Mouse (Mus musculus): ENCODE data around the gene Mitf.

The Mitf gene

DNA sequence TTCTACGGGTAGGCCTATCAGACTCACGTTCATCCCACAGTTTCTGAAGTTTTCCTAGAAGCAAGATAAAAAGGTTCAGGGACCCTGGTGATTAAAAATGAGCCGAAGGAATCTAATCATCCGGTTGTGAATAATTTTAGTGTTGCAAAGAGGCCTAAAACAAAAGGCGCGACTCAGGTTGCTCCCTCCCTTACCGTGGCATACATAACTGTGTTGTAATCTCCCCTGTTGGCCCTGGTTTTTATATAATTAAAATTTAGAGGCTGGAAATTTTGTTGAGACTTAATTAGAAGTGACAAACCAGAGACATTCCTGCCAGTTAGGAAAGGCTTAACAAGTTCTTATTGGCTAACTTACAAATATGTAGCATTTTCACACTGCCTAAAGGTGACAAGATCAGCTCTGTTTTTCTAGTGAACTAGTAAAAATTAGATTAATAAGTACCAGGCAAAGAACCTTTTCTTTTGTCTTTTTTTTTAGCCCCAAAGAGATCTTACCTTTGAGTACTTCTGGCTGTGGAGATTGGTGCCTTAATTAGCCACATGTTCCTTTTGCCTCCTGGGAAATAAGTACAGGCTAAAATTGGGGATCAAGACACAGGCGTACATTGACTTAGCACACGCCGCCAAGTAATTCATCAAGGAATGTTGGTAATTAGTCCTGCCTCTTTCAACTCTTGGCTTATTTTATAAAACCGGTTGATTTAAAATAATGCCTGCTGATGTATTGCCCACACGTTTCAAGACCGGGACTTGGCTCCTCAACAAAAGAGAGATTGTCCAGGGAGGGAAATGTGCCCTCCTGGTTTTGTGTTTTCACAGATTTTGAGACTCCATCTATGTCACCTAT is 143.4 kb downstream of the Mitf start:
- no peak for TF ChIP-seq POU5F1 (IDR thresholded peaks at IDR 0.05; ENCODE audit: borderline replicate concordance, low read length)
- TF ChIP-seq CTCF (conservative IDR thresholded peaks at IDR 0.05; ENCODE audit: low read length), result no peak
- TF ChIP-seq NANOG (IDR thresholded peaks at IDR 0.05; ENCODE audit: borderline replicate concordance, low read length), result no peak
- H3K4me3 ChIP-seq (replicated peaks; ENCODE audit: low read length), result no peak overlapping the region
- H3K9me3 ChIP-seq (ENCODE audit: low read length), result no peaks in the 10 kb centered on the region
- peaks cover 57% of the 10 kb centered on the region for H3K4me1 ChIP-seq (replicated peaks; ENCODE audit: low read depth, low read length)
- H3K36me3 ChIP-seq (ENCODE audit: insufficient read depth, low read length), result no peaks in the 10 kb centered on the region
- H3K27me3 ChIP-seq (ENCODE audit: insufficient read depth, low read length), result no peaks in the 10 kb centered on the region

DNA sequence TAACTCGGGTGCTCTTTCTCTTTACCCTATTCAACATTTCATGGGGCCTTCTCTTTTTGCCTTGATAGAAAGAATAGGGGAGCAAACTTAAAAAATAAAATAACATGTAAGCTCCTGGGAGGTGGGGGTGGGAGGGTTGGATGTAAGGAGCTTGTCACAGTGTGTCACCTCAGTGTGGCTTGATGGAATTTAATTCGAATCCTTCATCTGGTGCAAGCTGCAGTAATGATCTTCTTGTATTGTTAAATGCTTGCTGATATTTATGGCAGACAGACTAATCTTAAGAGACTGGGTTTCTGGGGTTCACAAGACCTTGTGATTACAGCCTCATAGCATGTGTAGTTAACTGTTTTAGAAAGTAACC is 144.0 kb downstream of the Mitf start:
- Histone ChIP-seq H3K36me3 (ENCODE audit: insufficient read depth, low read length) (no peaks in the 10 kb centered on the region), H3K4me1 (replicated peaks; ENCODE audit: low read depth, low read length) (peaks cover 63% of the 10 kb centered on the region), H3K4me3 (replicated peaks; ENCODE audit: low read length) (no peak overlapping the region), H3K27me3 (ENCODE audit: insufficient read depth, low read length) (no peaks in the 10 kb centered on the region), H3K9me3 (ENCODE audit: low read length) (no peaks in the 10 kb centered on the region)
- TF ChIP-seq NANOG (IDR thresholded peaks at IDR 0.05; ENCODE audit: borderline replicate concordance, low read length), result no peak
- no peak for TF ChIP-seq POU5F1 (IDR thresholded peaks at IDR 0.05; ENCODE audit: borderline replicate concordance, low read length)

DNA sequence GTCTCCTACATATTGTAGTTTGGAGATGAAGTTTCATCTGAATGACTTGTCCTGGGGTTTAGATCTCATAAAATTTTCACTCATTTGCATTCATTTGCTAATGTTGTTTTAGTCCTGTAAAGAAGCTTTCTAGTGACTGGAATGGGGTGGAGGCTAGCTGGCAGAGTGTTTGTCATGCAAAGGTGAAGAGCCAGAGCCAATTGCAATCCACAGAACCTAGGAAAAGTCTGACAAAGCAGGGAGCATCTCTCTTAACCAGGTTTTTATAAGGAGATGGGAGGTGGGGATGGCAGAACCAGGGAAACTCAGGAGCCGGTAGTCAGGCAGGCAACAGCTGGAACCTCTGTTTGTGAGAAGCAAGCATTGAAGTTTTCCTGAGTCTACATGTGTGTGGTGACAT is 144.9 kb downstream of the Mitf start:
- TF ChIP-seq NANOG (IDR thresholded peaks at IDR 0.05; ENCODE audit: borderline replicate concordance, low read length), result no peak
- no peak for TF ChIP-seq CTCF (conservative IDR thresholded peaks at IDR 0.05; ENCODE audit: low read length)
- TF ChIP-seq POU5F1 (IDR thresholded peaks at IDR 0.05; ENCODE audit: borderline replicate concordance, low read length), result peak; percentile 77; the same call in 1 of the 2 replicates
- Histone ChIP-seq H3K4me3 (replicated peaks; ENCODE audit: low read length) (no peak overlapping the region), H3K36me3 (ENCODE audit: insufficient read depth, low read length) (no peaks in the 10 kb centered on the region), H3K9me3 (ENCODE audit: low read length) (no peaks in the 10 kb centered on the region), H3K27me3 (ENCODE audit: insufficient read depth, low read length) (no peaks in the 10 kb centered on the region), H3K4me1 (replicated peaks; ENCODE audit: low read depth, low read length) (peaks cover 71% of the 10 kb centered on the region)

DNA sequence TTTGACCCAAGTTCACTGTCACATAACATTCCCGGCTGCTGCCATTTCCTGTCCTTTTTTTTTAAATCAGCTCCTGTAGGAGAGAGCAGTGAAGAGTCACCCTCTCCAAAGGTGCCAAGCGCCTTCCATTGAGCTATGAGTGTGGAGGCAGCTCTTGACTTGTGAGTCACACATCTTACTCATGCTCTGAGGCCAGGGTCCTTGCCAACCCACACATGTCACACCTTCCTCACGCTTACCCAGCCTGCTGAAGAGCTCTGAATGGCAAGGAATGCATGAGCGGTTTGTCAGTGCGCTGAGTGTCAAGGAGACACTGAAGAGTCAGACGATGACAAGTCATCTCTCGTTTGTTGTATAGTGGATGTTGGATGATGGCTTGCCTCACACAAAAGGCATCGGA is 146.0 kb downstream of the Mitf start:
- Histone ChIP-seq H3K4me3 (replicated peaks; ENCODE audit: low read length) (no peak overlapping the region), H3K9me3 (ENCODE audit: low read length) (no peaks in the 10 kb centered on the region), H3K4me1 (replicated peaks; ENCODE audit: low read depth, low read length) (peaks cover 78% of the 10 kb centered on the region), H3K36me3 (ENCODE audit: insufficient read depth, low read length) (no peaks in the 10 kb centered on the region), H3K27me3 (ENCODE audit: insufficient read depth, low read length) (no peaks in the 10 kb centered on the region)
- TF ChIP-seq POU5F1 (IDR thresholded peaks at IDR 0.05; ENCODE audit: borderline replicate concordance, low read length), result no peak
- no peak for TF ChIP-seq NANOG (IDR thresholded peaks at IDR 0.05; ENCODE audit: borderline replicate concordance, low read length)
- no peak for TF ChIP-seq CTCF (conservative IDR thresholded peaks at IDR 0.05; ENCODE audit: low read length)

DNA sequence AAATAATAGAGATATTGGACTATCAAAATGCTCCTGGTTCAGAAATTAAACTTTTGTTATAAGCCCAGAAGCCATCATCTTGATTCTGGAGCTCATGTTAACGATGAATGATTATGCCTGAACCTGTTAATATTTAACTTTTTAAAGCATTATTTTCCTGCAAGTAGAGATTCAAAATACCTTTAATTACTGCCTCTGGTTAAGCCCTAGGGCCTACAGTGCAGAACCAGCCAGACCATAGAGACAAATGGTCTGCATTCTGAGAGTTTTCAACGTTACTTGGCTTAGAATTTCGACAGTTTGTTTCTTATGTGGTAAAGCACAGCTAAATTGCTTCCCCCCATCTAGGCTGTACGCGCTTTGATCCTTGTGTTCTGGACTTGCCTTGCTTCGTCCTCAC is 149.3 kb downstream of the Mitf start:
- Histone ChIP-seq H3K27me3 (ENCODE audit: insufficient read depth, low read length) (no peaks in the 10 kb centered on the region), H3K36me3 (ENCODE audit: insufficient read depth, low read length) (peaks cover 8% of the 10 kb centered on the region), H3K4me3 (replicated peaks; ENCODE audit: low read length) (peak overlapping the region; percentile 54), H3K9me3 (ENCODE audit: low read length) (no peaks in the 10 kb centered on the region), H3K4me1 (replicated peaks; ENCODE audit: low read depth, low read length) (peaks cover 93% of the 10 kb centered on the region)
- no peak for TF ChIP-seq CTCF (conservative IDR thresholded peaks at IDR 0.05; ENCODE audit: low read length)
- no peak for TF ChIP-seq POU5F1 (IDR thresholded peaks at IDR 0.05; ENCODE audit: borderline replicate concordance, low read length)
- no peak for TF ChIP-seq NANOG (IDR thresholded peaks at IDR 0.05; ENCODE audit: borderline replicate concordance, low read length)

DNA sequence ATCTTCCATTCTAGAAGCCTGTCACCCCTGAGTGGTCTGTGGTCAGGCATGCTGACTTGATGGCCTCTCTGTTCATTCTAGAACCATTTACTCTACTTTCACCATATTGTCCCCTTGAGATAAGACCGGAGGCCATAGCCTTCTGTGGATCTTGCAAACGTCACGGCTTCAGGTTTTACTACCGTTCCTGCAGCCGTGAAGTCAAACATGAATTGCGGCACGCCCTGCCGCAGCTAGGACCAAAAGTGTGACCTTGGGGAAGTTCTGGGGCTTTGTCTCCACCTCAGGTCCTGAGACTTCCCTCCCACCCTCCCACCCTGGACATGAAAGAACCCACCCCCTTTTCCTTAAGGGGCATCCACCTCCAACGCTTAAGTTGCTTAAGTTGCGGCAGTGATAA is 149.8 kb downstream of the Mitf start:
- peaks cover 93% of the 10 kb centered on the region for H3K4me1 ChIP-seq (replicated peaks; ENCODE audit: low read depth, low read length)
- H3K4me3 ChIP-seq (replicated peaks; ENCODE audit: low read length), result peak overlapping the region; percentile 54
- H3K27me3 ChIP-seq (ENCODE audit: insufficient read depth, low read length), result no peaks in the 10 kb centered on the region
- peaks cover 9% of the 10 kb centered on the region for H3K36me3 ChIP-seq (ENCODE audit: insufficient read depth, low read length)
- no peak for TF ChIP-seq NANOG (IDR thresholded peaks at IDR 0.05; ENCODE audit: borderline replicate concordance, low read length)
- TF ChIP-seq CTCF (conservative IDR thresholded peaks at IDR 0.05; ENCODE audit: low read length), result no peak
- TF ChIP-seq POU5F1 (IDR thresholded peaks at IDR 0.05; ENCODE audit: borderline replicate concordance, low read length), result no peak
- no peaks in the 10 kb centered on the region for H3K9me3 ChIP-seq (ENCODE audit: low read length)

DNA sequence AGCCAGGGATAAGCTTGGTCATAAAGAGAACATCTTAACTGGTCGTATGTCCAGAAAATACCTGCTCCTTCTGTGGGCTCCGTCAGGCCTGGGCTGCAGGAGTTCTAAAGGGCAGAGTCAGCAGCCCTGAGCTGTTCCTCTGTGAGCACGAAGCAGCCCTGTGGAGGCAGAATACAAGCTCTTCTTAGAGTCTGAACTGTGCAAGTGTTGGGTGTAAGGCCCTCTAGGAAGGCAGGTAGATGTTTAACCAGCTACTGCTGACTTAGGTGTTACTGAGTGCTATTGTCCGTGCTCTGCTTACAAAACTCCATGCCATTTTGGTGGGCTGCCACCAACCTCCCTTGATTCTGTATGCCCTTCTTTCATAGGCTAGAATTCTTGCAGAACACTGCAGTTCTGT is 151.4 kb downstream of the Mitf start:
- Histone ChIP-seq H3K9me3 (ENCODE audit: low read length) (peaks cover 5% of the 10 kb centered on the region), H3K4me1 (replicated peaks; ENCODE audit: low read depth, low read length) (peaks cover 86% of the 10 kb centered on the region), H3K27me3 (ENCODE audit: insufficient read depth, low read length) (no peaks in the 10 kb centered on the region), H3K36me3 (ENCODE audit: insufficient read depth, low read length) (peaks cover 14% of the 10 kb centered on the region), H3K4me3 (replicated peaks; ENCODE audit: low read length) (peak overlapping the region; percentile 54)
- TF ChIP-seq CTCF (conservative IDR thresholded peaks at IDR 0.05; ENCODE audit: low read length), result no peak
- no peak for TF ChIP-seq NANOG (IDR thresholded peaks at IDR 0.05; ENCODE audit: borderline replicate concordance, low read length)
- TF ChIP-seq POU5F1 (IDR thresholded peaks at IDR 0.05; ENCODE audit: borderline replicate concordance, low read length), result no peak

DNA sequence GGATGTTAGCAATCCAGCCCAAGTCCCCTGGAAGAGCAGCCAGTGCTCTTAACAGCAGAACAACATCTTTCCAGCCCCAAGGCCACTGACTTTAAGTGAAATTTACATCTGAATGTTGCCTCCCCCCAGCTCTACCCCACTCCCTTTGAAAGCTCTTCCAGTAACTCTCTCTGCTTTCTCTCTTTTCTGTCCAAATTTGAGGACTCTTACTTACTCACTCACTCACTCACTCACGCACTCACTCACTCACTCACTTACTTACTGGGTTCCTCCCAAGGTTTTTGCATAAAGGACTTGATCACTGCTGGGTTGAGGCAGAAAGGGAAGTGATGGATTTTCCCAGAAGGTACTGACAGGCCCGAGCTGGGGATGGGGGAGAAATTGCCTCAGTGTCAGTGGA is 154.9 kb downstream of the Mitf start:
- peaks cover 35% of the 10 kb centered on the region for H3K36me3 ChIP-seq (ENCODE audit: insufficient read depth, low read length)
- peak overlapping the region; percentile 41 for H3K4me3 ChIP-seq (replicated peaks; ENCODE audit: low read length)
- H3K9me3 ChIP-seq (ENCODE audit: low read length), result peaks cover 32% of the 10 kb centered on the region
- H3K27me3 ChIP-seq (ENCODE audit: insufficient read depth, low read length), result no peaks in the 10 kb centered on the region
- peaks cover 54% of the 10 kb centered on the region for H3K4me1 ChIP-seq (replicated peaks; ENCODE audit: low read depth, low read length)
- TF ChIP-seq POU5F1 (IDR thresholded peaks at IDR 0.05; ENCODE audit: borderline replicate concordance, low read length), result peak; percentile 65; the same call in 1 of the 2 replicates
- no peak for TF ChIP-seq CTCF (conservative IDR thresholded peaks at IDR 0.05; ENCODE audit: low read length)
- TF ChIP-seq NANOG (IDR thresholded peaks at IDR 0.05; ENCODE audit: borderline replicate concordance, low read length), result peak; percentile 67; the same call in 1 of the 2 replicates

All from E14TG2a.4 (cell line).